Mouse (Mus musculus) brain, embryonic 18.5 days (tissue): ENCODE measurements around the gene Itga7.

Experiments used
- DNase-seq: peaks from one replicate; pipeline ENCODE4 v3.0.0-alpha.2; 2012; ENCODE audit warnings: low read depth, low spot score

Itga7 gene

GRCm38 (mm10) chr10:128911430-128911829 lies 22.2 kb upstream of the Itga7 start:
- DNase-seq = no peak

- no peak for DNase-seq
These were observed 21.4 kb upstream of the Itga7 start for GRCm38 (mm10) chr10:128912268-128912667.

GRCm38 (mm10) chr10:128912791-128913190 lies 20.8 kb upstream of the Itga7 start:
- no peak for DNase-seq

GRCm38 (mm10) chr10:128913219-128913618 lies 20.4 kb upstream of the Itga7 start:
- DNase-seq = no peak

- DNase-seq = no peak
These were observed 19.9 kb upstream of the Itga7 start for GRCm38 (mm10) chr10:128913696-128914095.

- DNase-seq = no peak
These were observed 18.1 kb upstream of the Itga7 start for GRCm38 (mm10) chr10:128915550-128915949.

- DNase-seq = no peak
These were observed 17.0 kb upstream of the Itga7 start for GRCm38 (mm10) chr10:128916665-128917064.

GRCm38 (mm10) chr10:128917400-128917799 lies 16.2 kb upstream of the Itga7 start:
- DNase-seq = no peak

- no peak for DNase-seq
These were observed 15.4 kb upstream of the Itga7 start for GRCm38 (mm10) chr10:128918246-128918645.

GRCm38 (mm10) chr10:128919203-128919631 lies 14.4 kb upstream of the Itga7 start:
- DNase-seq = no peak

- no peak for DNase-seq
These were observed 13.7 kb upstream of the Itga7 start for GRCm38 (mm10) chr10:128919966-128920365.

GRCm38 (mm10) chr10:128920736-128921161 lies 12.9 kb upstream of the Itga7 start:
- no peak for DNase-seq

- DNase-seq = no peak
These were observed 12.4 kb upstream of the Itga7 start for GRCm38 (mm10) chr10:128921251-128921650.

GRCm38 (mm10) chr10:128921883-128922821 lies 11.5 kb upstream of the Itga7 start:
- DNase-seq = no peak

GRCm38 (mm10) chr10:128922822-128923012 lies 10.9 kb upstream of the Itga7 start, which contains the start of gene Rdh5:
TSS of gene Rdh5 (minus strand) at chr10:128922888.
- DNase-seq = no peak

- peak; percentile 86 for DNase-seq
These were observed 10.5 kb upstream of the Itga7 start for GRCm38 (mm10) chr10:128923013-128923691.

GRCm38 (mm10) chr10:128923935-128924334 lies 9.7 kb upstream of the Itga7 start, which contains the start of gene Bloc1s1:
TSS of gene Bloc1s1 (minus strand) at chr10:128924035.
- no peak for DNase-seq

- no peak for DNase-seq
These were observed 5.3 kb upstream of the Itga7 start for GRCm38 (mm10) chr10:128928356-128928755.

GRCm38 (mm10) chr10:128929638-128930378 lies 3.8 kb upstream of the Itga7 start:
- no peak for DNase-seq

GRCm38 (mm10) chr10:128931441-128931840 lies 2.2 kb upstream of the Itga7 start:
- no peak for DNase-seq

- DNase-seq = no peak
These were observed 531 bp downstream of the Itga7 start for GRCm38 (mm10) chr10:128933976-128934721.
